Mouse (Mus musculus) small intestine, adult 2 months (tissue): Measurements from ENCODE around the gene Sntb2.

ENCODE experiments used
- CTCF ChIP-seq: fragments of 200-500 bp; IDR thresholded peaks from 2 replicates; pipeline ENCODE4 v1.5.1; 2012; ENCODE audit warnings: low read depth, mild to moderate bottlenecking, control low read depth, inconsistent platforms, low read length, moderate library complexity, mixed read lengths; ENCODE audit not compliant: insufficient replicate concordance, insufficient read length; ENCODE audit errors: extremely low read depth
- POLR2A ChIP-seq: fragments of 200-500 bp; IDR thresholded peaks from 2 replicates; pipeline ENCODE4 v1.6.1; 2012; ENCODE audit warnings: low read depth, mild to moderate bottlenecking, control low read depth, inconsistent platforms, low read length, moderate library complexity

- TF ChIP-seq CTCF (no peak), POLR2A (no peak)
These were observed 1.7 kb downstream of the Sntb2 start for GRCm38 (mm10) chr8:106937081-106937800.
